Mouse (Mus musculus): ENCODE results near the gene BC048403. TPM values are rescaled to one million over a fixed set of nuclear protein-coding genes. Genes with fewer than 3 reads are reported as not detected.

BC048403 gene
- total RNA-seq (2021) = 1 to 10 TPM; 5.4 to 9.3 TPM
- long read RNA-seq, experiment 1, partial matches to known transcripts = 0 of 2 reads
- long read RNA-seq, experiment 1, other reads (novel, unspliced or antisense) = 1 of 2 reads
- long read RNA-seq, experiment 2, partial matches to known transcripts = 1 of 9 reads
- long read RNA-seq, experiment 2, other reads (novel, unspliced or antisense) = 4 of 9 reads

DNA sequence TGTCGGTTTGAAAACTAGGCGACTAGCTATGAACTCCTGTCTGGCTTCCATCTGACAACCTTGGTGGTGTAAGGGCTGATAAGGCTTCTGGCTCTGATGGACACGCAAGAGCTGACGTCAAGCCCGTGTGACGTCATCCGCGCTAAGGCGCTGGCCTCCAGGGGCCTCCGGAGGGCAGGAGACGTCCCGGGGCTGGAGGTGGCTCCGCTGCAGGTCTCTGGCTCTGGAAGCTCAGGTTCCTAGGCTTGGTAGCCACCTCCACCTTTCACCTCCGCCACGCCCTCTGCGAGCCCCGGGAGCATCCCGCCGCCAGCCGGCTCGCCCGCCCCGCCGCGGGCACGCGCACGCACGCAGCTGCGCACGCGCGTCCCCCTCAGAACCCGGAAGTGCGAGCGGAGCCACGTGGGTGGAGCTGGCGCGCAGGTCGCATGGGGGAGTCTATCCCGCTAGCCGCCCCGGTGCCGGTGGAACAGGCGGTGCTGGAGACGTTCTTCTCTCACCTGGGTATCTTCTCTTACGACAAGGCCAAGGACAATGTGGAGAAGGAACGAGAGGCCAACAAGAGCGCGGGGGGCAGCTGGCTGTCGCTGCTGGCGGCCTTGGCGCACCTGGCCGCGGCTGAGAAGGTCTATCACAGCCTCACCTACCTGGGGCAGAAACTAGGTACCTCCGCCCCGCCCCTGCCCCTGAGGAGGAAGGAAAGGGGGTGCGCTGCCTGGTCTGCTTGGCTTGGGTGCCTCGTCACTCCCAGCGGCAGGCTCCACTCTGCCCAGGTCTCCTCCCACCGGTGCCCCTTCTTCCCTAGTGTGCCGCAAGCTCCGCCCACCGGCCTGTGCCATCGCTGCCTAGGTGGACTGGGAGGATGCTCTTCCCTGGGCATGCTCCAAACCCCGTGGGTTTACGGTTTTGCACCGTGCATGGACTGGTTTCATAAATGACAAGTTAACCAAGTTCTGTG lies at the start of gene BC048403:
Gene BC048403 (plus strand): TSS at position 390 of the 958 bp plus-strand sequence.
- DNase-seq (ENCODE audit: low spot score in 2 of 2) = peak; percentile 91

GRCm38 (mm10) chr10:121692944-121693579 lies 46.7 kb upstream of the BC048403 start:
- no peak for DNase-seq (ENCODE audit: low spot score in 2 of 2)

GRCm38 (mm10) chr10:121694567-121694966 lies 45.2 kb upstream of the BC048403 start:
- no peak for DNase-seq (ENCODE audit: low spot score in 2 of 2)

DNA sequence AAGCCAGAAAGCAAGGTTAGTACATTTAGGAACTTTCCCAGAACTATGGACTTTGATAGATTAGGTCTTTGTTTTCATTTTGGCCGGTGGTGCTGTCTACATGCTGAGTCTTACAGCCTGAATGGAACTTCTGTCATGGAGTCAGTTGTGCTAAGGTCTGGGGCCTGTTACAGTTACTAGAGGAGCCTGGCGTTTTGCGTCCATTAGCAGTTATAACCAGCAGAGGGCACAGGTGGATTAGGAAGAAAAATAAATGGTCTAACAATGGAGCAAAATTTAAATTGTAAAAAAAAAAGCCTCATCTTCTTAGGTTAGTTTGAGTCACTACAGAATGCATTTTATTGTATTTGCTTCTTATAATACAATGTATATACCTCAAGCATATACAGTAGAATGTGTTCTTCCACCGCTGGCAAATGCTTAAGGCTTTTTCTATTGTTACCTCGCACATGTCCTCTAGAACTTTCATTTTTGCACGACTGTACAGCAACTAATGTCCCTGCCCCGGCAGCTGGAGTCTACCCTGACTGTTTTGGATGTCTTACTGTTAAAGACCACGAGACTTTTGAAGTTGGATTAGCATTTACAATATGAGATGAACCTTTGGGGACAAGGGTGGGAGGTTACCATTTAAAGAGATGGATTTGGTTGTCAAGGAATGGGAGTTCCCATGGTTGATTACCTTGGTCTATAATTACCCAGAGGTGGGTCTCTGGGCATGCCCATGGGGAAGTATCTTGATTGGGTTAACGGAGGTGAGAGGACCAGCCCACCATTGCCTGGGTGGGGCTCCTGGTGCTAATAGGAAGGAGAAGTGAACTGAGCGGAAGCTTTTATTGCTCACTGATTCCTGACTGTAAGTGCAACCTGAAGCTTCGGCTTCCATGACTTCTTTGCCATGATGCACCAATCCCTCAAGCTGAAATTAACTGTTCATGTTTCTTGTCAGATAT lies 38.2 kb upstream of the BC048403 start:
- peak in 1 of 2 experiments; percentile 22 for DNase-seq (ENCODE audit: low spot score in 2 of 2)

GRCm38 (mm10) chr10:121703619-121704018 lies 36.1 kb upstream of the BC048403 start:
- no peak for DNase-seq (ENCODE audit: low spot score in 2 of 2)

DNA sequence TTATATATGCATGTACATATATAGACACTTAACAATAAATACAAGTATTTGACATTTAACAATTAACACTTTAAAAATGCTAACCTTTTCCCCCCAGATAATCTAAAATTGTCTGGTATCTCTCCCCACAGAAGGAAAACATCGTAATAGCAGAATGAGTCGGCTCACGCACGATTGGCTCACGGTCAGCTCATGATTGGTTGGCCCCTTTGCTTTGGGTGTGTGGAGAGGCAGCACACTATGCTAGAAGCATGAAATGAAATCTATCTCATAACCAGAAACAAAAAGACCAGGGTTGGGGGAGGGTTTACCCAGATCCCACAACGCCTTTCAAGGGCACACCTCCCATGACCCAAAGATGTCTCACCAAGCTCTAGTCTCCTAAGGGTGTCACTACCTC lies 34.9 kb upstream of the BC048403 start:
- DNase-seq (ENCODE audit: low spot score in 2 of 2) = no peak

GRCm38 (mm10) chr10:121705399-121706163 lies 34.2 kb upstream of the BC048403 start:
- peak; percentile 22 to 31 for DNase-seq (ENCODE audit: low spot score in 2 of 2)

DNA sequence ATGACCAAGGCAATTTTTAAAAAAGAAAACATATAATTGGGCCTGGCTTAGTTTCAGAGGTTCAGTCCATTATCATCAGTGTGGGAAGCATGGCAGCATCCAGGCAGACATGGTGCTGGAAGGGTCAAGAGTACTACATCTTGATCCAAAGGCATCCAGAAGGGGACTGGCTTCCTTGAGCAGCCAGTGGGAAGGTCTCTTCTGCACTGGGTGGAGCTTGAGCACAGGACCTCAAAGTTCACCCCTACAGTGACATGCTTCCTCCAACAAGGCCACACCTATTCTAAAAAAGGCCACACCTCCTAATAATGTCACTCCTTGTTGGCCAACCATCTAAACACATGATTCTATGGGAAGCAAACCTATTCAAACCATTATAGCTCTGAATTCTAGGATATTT lies 22.9 kb upstream of the BC048403 start:
- no peak for DNase-seq (ENCODE audit: low spot score in 2 of 2)

DNA sequence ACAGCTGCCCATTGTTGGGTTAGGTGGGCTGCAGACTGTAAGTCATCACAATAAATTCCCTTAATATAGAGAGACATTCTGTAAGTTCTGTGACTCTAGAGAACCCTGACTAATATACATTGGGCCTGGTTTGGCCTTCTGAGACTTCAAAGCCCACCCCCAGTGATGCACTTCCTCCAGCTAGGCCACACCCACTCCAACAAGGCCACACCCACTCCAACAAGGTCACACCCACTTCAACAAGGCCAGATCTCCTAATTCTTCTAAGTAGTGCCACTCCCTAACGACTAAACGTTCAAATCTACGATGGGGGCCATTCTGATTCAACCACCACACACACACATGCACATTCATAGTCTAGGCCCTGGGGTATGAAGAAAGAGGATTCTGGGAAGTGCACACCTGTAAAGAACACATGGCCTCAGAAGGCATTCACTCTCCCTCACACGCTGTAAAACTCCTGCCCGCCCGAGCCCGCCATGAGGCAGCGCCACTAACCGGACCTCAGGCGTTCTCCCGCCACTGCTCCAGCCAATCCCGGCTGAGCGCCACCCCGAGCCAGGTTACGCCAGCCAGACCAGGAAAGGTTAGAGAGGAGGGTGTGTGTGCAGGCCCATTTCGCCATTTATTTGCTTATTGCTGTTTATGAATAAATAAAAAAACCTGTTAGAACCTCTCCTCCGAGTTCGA lies 20.7 kb upstream of the BC048403 start:
- DNase-seq (ENCODE audit: low spot score in 2 of 2) = no peak

DNA sequence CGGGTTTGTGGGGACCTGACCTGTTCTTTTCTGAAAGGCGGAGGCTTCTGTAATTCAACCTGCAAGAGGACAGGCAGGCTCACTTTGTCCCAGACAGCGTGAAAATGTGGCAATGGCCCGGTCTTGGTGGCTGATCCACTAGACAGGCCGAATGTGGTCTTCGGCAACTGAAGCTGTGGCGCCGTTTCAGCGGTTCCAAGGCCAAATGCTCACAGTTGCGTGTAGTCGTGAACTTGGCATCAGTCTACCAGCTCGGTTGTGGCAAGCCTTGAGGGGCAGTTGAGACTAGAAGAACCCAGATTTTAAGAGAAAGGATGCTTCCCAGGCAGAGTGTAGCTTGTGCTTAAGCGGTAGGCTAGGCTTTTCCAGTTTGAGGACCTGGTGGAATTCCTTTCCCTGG lies 19.0 kb upstream of the BC048403 start:
- DNase-seq (ENCODE audit: low spot score in 2 of 2) = no peak

DNA sequence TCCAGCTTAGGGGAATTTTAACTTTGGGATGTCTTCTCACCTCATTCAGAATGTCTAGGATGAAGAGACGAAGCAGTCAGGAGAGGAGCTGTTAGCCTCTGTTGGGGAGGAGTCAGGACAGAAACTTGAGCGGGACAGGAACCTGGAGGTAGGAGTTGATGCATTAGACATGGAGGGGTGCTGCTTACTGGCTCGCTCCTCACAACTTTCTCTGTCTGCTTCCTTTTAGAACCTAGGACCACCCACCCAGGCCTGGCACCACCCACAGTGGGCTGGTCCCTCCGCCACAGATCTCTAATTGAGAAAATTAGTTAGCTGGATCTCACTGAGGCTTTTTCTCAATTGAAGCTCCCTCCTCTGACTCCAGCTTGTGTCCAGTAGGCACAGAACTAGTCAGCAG lies 13.2 kb upstream of the BC048403 start:
- no peak for DNase-seq (ENCODE audit: low spot score in 2 of 2)

DNA sequence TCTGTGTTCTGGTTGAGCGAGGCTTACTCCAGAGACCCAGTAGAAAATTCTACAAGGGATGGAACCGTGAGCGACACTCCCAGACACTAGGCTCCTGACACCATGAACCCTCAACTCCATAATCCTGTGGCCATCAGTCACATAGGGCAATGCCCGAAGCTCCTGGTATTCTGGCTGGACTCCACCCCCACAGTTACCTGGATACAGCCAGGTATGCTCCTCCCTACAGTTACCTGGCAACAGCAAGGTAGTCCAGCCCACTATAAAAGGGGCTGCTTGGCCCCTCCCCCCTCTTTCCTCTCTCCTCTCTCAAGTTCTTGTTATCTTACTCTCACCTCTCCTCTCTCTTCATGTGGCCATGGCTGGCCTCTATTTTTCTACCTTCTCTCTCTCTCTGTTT lies 12.6 kb upstream of the BC048403 start:
- DNase-seq (ENCODE audit: low spot score in 2 of 2) = no peak

GRCm38 (mm10) chr10:121728226-121728625 lies 11.5 kb upstream of the BC048403 start:
- DNase-seq (ENCODE audit: low spot score in 2 of 2) = no peak

- DNase-seq (ENCODE audit: low spot score in 2 of 2) = no peak
These were observed 8.6 kb upstream of the BC048403 start for GRCm38 (mm10) chr10:121731048-121731725.

GRCm38 (mm10) chr10:121732542-121732941 lies 7.2 kb upstream of the BC048403 start:
- no peak for DNase-seq (ENCODE audit: low spot score in 2 of 2)

DNA sequence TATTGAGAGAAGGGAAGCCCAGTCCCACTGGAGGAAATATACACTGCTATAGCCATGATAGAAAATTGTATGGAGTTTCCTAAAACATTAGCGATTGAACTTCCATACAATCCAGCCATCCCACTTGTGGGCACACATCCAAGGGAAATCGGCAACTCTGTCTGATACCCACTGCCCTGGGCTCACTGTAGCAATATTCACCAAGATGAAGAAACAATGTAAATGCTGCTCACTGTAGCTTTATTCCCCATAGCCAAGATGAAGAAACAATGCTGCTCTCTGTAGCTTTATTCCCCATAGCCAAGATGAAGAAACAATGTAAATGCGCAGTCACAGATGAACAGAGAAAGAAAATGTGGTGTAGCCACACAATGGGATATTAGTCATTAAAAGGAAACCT lies 2.5 kb upstream of the BC048403 start:
- DNase-seq (ENCODE audit: low spot score in 2 of 2) = no peak

- DNase-seq (ENCODE audit: low spot score in 2 of 2) = no peak
These were observed 2.6 kb downstream of the BC048403 start for GRCm38 (mm10) chr10:121742336-121742735.

DNA sequence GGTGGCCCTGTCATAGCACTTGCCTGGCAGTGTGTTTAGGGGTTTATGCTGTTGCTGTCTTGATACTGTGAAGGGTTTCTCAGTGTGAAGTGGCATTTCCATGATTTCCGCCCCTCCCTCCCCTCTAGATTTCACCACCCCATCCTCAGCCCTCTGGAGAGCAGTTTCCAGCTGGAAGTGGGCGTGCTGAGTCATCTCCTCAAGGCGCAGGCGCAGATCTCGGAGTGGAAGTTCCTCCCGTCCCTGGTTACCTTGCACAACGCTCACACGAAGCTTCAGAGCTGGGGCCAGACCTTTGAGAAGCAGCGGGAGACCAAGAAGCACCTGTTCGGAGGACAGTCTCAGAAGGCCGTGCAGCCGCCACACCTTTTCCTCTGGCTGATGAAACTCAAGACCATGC lies 10.4 kb downstream of the BC048403 start:
- no peak for DNase-seq (ENCODE audit: low spot score in 2 of 2)

GRCm38 (mm10) chr10:121754237-121754636 lies 14.5 kb downstream of the BC048403 start:
- DNase-seq (ENCODE audit: low spot score in 2 of 2) = no peak

All from adrenal gland, adult 18-20 months (tissue).